Mouse (Mus musculus): Measurements from ENCODE around the gene Zbtb26. TPM values are rescaled to one million over a fixed set of nuclear protein-coding genes. Genes with fewer than 3 reads are reported as not detected.
A peak's percentile ranks its signal among the peaks of the same experiment; 100 is the strongest.

The Zbtb26 gene
- 1.8 TPM in 2 replicates for polyA plus RNA-seq (2015; fragmentation: Nextera tagmentation; extraction: Ambion mirVana)

DNA sequence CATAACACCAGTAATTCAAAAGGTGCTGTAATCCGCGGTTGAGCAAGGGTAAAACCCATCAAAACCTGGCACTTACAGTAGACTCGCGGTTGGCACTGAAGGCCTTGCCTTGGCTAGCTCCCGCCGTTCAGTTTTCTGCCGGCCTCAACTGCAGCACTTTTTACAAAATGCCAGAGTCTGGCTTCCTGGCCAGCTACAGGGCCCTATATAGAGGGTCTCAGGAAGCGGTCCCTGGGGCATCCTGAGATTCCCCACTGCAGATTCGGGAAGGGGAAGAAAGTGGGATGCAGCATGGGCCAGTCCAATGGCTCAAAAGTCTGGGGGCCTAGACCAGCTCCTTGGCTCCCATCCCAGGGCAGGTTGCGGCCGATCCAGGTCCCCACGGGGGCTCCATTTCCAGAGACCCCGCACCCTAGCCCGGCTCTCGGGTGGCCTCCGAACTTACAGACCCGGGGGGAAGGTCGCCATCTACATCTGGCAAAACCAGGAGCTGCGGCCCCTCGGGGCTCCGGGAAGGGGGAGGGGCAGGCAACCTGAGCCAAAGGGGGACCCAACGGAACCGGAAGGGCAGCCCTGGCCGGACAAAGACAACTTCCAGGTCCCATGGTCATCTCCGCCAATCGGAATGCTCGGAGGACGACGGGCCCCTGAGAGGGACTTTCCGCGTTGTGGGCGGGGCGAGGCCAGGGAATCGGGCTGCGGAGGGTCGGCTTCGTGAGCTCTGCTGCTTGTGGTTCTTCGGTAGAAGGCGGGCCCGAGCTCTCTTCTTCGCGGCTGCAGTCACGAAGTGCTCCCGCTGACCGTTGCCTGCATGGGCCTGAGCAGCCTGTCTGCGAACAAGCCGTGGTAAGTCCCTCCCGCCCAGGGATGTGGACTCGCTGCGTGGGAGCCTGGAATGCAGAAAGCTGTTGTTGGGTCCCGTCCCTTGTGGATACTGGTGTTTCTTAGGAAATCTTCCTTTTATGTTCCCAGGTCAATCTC, at the start of gene Zbtb26, which contains the start of the genes Zbtb6 and Rabgap1:
Zbtb26 (minus strand) TSS at position 525 of the 981 bp plus-strand sequence.
Zbtb6 (minus strand) TSS at position 561 of the 981 bp plus-strand sequence.
Rabgap1 (plus strand) TSS at position 669 of the 981 bp plus-strand sequence.
- H3K27ac ChIP-seq (ENCODE audit: low read length) = peak within 1 kb of the TSS; percentile 87
- H3K36me3 ChIP-seq (ENCODE audit: control insufficient read depth, insufficient read depth) = no peaks in the 10 kb centered on the region
- H3K4me2 ChIP-seq (ENCODE audit: low read depth, low read length) = peak within 1 kb of the TSS; percentile 80
- under 1% methylated on average over 51 of the region's 51 CpGs for WGBS (ENCODE audit: insufficient replicate concordance)
- no peaks in the 10 kb centered on the region for H3K9me3 ChIP-seq (replicated peaks; ENCODE audit: control insufficient read depth, low read length)
- H3K27me3 ChIP-seq (ENCODE audit: control insufficient read depth, insufficient read depth, low read depth, low read length) = no peaks in the 10 kb centered on the region
- H3K4me1 ChIP-seq (ENCODE audit: control insufficient read depth, low read depth, low read length) = peaks cover 12% of the 10 kb centered on the region
- peak within 1 kb of the TSS; percentile 87 for H3K9ac ChIP-seq (ENCODE audit: low read depth, low read length)
- ATAC-seq (ENCODE audit: low read depth) = peak; percentile 99
- H3K4me3 ChIP-seq (ENCODE audit: low read depth, low read length) = peak within 1 kb of the TSS; percentile 87

DNA sequence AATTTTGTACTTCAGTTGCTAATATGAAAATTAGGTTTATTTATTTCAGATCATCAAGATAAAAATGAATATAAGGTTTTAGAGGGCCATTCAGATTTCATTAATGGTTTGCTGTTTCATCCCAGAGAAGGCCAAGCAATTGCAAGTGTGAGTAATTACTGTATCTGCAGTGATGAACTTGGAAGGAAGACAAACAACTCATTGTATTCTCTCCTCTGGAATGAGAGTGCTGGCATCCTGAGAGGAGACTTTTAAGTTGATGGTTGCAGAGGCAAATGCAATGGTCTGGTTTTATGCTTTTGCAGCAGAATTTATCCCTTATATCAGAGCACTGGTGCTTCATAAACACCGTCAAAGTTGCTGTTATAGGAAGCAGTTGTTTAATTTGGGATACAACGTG, 46.0 kb upstream of the Zbtb26 start:
- H3K36me3 ChIP-seq (ENCODE audit: control insufficient read depth, insufficient read depth) = no peaks in the 10 kb centered on the region; the same call in 1 of the 2 replicates
- H3K9me3 ChIP-seq (replicated peaks; ENCODE audit: control insufficient read depth, low read length) = no peaks in the 10 kb centered on the region
- H3K27me3 ChIP-seq (ENCODE audit: control insufficient read depth, insufficient read depth, low read depth, low read length) = no peaks in the 10 kb centered on the region
- no peak overlapping the region for H3K4me2 ChIP-seq (ENCODE audit: low read depth, low read length)
- no peak for ATAC-seq (ENCODE audit: low read depth)
- H3K27ac ChIP-seq (ENCODE audit: low read length) = no peak overlapping the region
- no peak overlapping the region for H3K4me3 ChIP-seq (ENCODE audit: low read depth, low read length)
- WGBS (ENCODE audit: insufficient replicate concordance) = 85% methylated on average over 2 of the region's 2 CpGs
- no peak overlapping the region for H3K9ac ChIP-seq (ENCODE audit: low read depth, low read length)
- H3K4me1 ChIP-seq (ENCODE audit: control insufficient read depth, low read depth, low read length) = peaks cover 6% of the 10 kb centered on the region

DNA sequence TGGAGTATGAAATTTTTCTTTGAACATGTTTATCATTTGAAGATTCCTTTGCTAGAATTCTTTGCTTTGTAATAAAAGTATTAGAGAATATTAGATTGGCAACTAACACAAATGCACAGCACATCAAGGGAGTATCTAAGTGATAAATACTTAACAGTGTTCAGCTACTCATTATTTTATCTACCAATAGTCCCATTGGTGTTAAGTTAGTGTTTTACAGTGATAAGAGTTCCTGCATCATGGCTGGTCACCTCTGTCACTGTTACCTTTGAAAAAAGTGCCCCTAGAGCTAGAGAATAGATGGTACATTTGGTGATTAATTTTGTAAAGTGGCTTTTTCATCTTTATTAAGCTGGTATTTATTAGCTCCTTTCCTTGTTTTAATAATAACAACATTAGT, 43.5 kb upstream of the Zbtb26 start:
- H3K9me3 ChIP-seq (replicated peaks; ENCODE audit: control insufficient read depth, low read length) = no peaks in the 10 kb centered on the region
- H3K27me3 ChIP-seq (ENCODE audit: control insufficient read depth, insufficient read depth, low read depth, low read length) = no peaks in the 10 kb centered on the region
- no peak overlapping the region for H3K4me2 ChIP-seq (ENCODE audit: low read depth, low read length)
- peak; percentile 82 for ATAC-seq (ENCODE audit: low read depth)
- H3K36me3 ChIP-seq (ENCODE audit: control insufficient read depth, insufficient read depth) = no peaks in the 10 kb centered on the region; the same call in 1 of the 2 replicates
- H3K4me1 ChIP-seq (ENCODE audit: control insufficient read depth, low read depth, low read length) = peaks cover 6% of the 10 kb centered on the region
- H3K4me3 ChIP-seq (ENCODE audit: low read depth, low read length) = no peak overlapping the region
- no peak overlapping the region for H3K27ac ChIP-seq (ENCODE audit: low read length)
- H3K9ac ChIP-seq (ENCODE audit: low read depth, low read length) = no peak overlapping the region

DNA sequence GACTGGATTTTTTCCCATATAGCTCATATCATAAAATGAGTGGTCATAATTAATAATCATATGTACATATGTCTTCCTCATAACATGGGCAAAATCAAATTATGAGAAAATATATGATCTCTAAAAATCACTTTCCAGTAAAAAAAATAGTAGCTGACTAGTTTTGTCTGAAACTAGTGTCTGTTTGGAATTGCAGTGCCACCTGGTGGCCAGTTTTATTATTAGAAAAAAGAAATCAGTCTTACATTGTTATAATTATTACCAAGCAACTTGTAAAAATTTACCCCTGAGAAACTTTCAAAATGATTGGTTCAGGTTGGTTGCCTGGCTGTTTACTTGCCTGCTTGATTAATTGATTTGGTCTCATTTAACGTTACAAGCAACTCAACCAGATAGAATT, 42.4 kb upstream of the Zbtb26 start:
- Histone ChIP-seq H3K4me2 (ENCODE audit: low read depth, low read length) (no peak overlapping the region), H3K27ac (ENCODE audit: low read length) (no peak overlapping the region), H3K4me3 (ENCODE audit: low read depth, low read length) (no peak overlapping the region), H3K27me3 (ENCODE audit: control insufficient read depth, insufficient read depth, low read depth, low read length) (no peaks in the 10 kb centered on the region), H3K9ac (ENCODE audit: low read depth, low read length) (no peak overlapping the region), H3K4me1 (ENCODE audit: control insufficient read depth, low read depth, low read length) (peaks cover 6% of the 10 kb centered on the region), H3K9me3 (replicated peaks; ENCODE audit: control insufficient read depth, low read length) (no peaks in the 10 kb centered on the region), H3K36me3 (ENCODE audit: control insufficient read depth, insufficient read depth) (no peaks in the 10 kb centered on the region; the same call in 1 of the 2 replicates)
- WGBS (ENCODE audit: insufficient replicate concordance) = 78% methylated on average over 1 of the region's 1 CpGs
- ATAC-seq (ENCODE audit: low read depth) = no peak

DNA sequence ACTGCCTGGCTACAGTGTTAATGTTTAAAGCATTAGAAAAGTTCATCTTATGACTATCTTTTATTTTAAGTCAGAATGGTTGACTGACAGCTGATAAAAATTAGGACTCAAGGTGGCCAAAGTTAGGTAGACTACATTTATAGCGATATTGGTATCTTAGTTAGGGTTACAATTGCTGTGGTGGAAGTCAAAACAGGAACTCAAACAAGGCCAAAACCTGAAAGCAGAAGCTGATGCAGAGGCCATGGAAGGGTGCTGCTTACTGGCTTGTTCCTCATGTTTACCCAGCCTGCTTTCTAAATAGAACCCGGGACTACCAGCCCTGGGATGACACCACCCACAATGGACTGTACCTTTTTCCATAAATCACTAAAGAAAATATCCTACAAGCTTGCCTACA, 41.2 kb upstream of the Zbtb26 start:
- Histone ChIP-seq H3K4me1 (ENCODE audit: control insufficient read depth, low read depth, low read length) (peaks cover 6% of the 10 kb centered on the region), H3K27me3 (ENCODE audit: control insufficient read depth, insufficient read depth, low read depth, low read length) (no peaks in the 10 kb centered on the region), H3K27ac (ENCODE audit: low read length) (no peak overlapping the region), H3K9me3 (replicated peaks; ENCODE audit: control insufficient read depth, low read length) (no peaks in the 10 kb centered on the region), H3K9ac (ENCODE audit: low read depth, low read length) (no peak overlapping the region), H3K36me3 (ENCODE audit: control insufficient read depth, insufficient read depth) (no peaks in the 10 kb centered on the region; the same call in 1 of the 2 replicates), H3K4me2 (ENCODE audit: low read depth, low read length) (no peak overlapping the region), H3K4me3 (ENCODE audit: low read depth, low read length) (no peak overlapping the region)
- ATAC-seq (ENCODE audit: low read depth) = no peak
- WGBS (ENCODE audit: insufficient replicate concordance) = 49% methylated on average over 2 of the region's 2 CpGs

DNA sequence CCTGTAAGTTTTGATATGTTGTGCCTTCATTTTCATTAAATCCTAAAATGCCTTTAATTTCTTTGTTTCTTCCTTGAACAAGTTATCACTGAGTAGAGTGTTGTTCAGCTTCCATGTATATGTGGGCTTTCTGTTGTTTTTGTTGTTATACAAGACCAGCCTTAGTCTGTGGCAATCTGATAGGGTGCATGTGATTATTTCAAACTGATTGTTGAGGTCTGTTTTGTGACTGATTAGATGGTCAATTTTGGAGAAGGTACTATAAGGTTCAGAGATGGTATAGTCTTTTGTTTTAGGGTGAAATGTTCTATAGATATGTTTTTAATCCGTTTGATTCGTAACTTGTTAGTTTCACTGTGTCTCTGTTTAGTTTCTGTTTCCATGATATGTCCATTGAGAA, 37.1 kb upstream of the Zbtb26 start:
- Histone ChIP-seq H3K4me3 (ENCODE audit: low read depth, low read length) (no peak overlapping the region), H3K36me3 (ENCODE audit: control insufficient read depth, insufficient read depth) (peaks cover 6% of the 10 kb centered on the region; the same call in 1 of the 2 replicates), H3K9ac (ENCODE audit: low read depth, low read length) (no peak overlapping the region), H3K9me3 (replicated peaks; ENCODE audit: control insufficient read depth, low read length) (no peaks in the 10 kb centered on the region), H3K27me3 (ENCODE audit: control insufficient read depth, insufficient read depth, low read depth, low read length) (no peaks in the 10 kb centered on the region), H3K27ac (ENCODE audit: low read length) (no peak overlapping the region), H3K4me1 (ENCODE audit: control insufficient read depth, low read depth, low read length) (no peaks in the 10 kb centered on the region), H3K4me2 (ENCODE audit: low read depth, low read length) (0 out of 2 replicates have a peak overlapping the region, but pooled peaks have one; percentile 22)
- ATAC-seq (ENCODE audit: low read depth) = peak; percentile 59
- WGBS (ENCODE audit: insufficient replicate concordance) = 51% methylated on average over 2 of the region's 2 CpGs

DNA sequence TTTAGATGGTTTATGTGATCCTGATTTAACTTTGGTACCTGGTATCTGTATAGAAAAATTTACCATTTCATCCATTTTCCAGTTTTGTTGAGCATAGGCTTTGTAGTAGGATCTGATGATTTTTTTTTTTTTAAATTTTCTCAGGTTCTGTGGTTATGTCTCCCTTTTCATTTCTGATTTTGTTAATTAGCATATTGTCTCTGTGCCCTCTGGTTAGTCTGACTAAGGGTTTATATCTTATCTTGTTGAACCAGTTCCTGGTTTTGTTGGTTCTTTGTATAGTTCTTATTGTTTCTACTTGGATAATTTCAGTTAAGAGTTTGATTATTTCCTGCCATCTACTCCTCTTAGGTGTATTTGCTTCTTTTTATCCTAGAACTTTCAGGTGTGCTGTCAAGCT, 36.6 kb upstream of the Zbtb26 start:
- no peaks in the 10 kb centered on the region for H3K27me3 ChIP-seq (ENCODE audit: control insufficient read depth, insufficient read depth, low read depth, low read length)
- H3K9me3 ChIP-seq (replicated peaks; ENCODE audit: control insufficient read depth, low read length) = no peaks in the 10 kb centered on the region
- no peak for ATAC-seq (ENCODE audit: low read depth)
- H3K36me3 ChIP-seq (ENCODE audit: control insufficient read depth, insufficient read depth) = peaks cover 6% of the 10 kb centered on the region; the same call in 1 of the 2 replicates
- H3K4me2 ChIP-seq (ENCODE audit: low read depth, low read length) = no peak overlapping the region
- H3K4me1 ChIP-seq (ENCODE audit: control insufficient read depth, low read depth, low read length) = no peaks in the 10 kb centered on the region
- H3K9ac ChIP-seq (ENCODE audit: low read depth, low read length) = no peak overlapping the region
- no peak overlapping the region for H3K27ac ChIP-seq (ENCODE audit: low read length)
- no peak overlapping the region for H3K4me3 ChIP-seq (ENCODE audit: low read depth, low read length)

DNA sequence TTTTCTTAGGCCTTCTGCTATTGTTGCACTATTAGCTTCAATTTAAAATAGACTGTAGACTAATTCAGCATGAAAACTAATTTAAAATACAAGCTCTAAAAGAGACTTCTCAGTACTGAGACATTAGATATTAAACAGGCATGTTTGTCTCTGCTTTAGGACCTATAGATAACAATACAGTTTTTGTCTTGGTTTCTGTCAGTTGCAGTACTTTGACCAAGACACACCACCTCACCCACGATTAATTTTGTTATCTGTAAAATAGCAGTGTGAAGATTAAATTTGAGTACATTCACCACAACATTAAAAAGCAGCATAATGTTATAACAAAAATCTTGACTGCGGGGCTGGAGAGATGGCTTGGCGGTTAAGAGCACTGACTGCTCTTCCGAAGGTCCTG, 23.3 kb upstream of the Zbtb26 start:
- no peak overlapping the region for H3K4me2 ChIP-seq (ENCODE audit: low read depth, low read length)
- H3K4me1 ChIP-seq (ENCODE audit: control insufficient read depth, low read depth, low read length) = no peaks in the 10 kb centered on the region
- H3K36me3 ChIP-seq (ENCODE audit: control insufficient read depth, insufficient read depth) = peaks cover 7% of the 10 kb centered on the region
- H3K27me3 ChIP-seq (ENCODE audit: control insufficient read depth, insufficient read depth, low read depth, low read length) = no peaks in the 10 kb centered on the region
- no peak overlapping the region for H3K9ac ChIP-seq (ENCODE audit: low read depth, low read length)
- ATAC-seq (ENCODE audit: low read depth) = no peak
- no peak overlapping the region for H3K4me3 ChIP-seq (ENCODE audit: low read depth, low read length)
- H3K9me3 ChIP-seq (replicated peaks; ENCODE audit: control insufficient read depth, low read length) = no peaks in the 10 kb centered on the region
- 62% methylated on average over 4 of the region's 4 CpGs for WGBS (ENCODE audit: insufficient replicate concordance)
- H3K27ac ChIP-seq (ENCODE audit: low read length) = no peak overlapping the region

DNA sequence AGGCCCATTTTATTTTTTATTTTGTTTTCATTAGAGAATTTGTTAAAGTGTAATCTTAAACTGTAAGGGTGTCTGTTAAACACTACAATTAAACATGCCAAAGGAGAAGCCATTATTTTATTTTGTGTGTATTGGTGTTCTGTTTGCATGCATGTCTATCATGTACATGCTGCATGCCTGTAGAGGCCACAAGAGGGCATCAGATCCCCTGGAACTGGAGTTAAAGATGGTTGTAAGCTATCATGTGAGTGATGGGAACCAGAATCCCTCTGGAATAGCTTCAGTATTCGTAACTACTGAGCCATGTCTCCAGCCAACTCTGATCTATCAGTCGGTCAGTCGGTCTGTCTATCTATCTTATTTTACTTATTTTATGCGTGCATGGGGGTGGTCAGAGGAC, 17.8 kb upstream of the Zbtb26 start:
- 88% methylated on average over 4 of the region's 4 CpGs for WGBS (ENCODE audit: insufficient replicate concordance)
- Histone ChIP-seq H3K4me3 (ENCODE audit: low read depth, low read length) (no peak overlapping the region), H3K36me3 (ENCODE audit: control insufficient read depth, insufficient read depth) (no peaks in the 10 kb centered on the region), H3K9me3 (replicated peaks; ENCODE audit: control insufficient read depth, low read length) (no peaks in the 10 kb centered on the region), H3K27me3 (ENCODE audit: control insufficient read depth, insufficient read depth, low read depth, low read length) (no peaks in the 10 kb centered on the region), H3K9ac (ENCODE audit: low read depth, low read length) (no peak overlapping the region), H3K4me1 (ENCODE audit: control insufficient read depth, low read depth, low read length) (no peaks in the 10 kb centered on the region), H3K27ac (ENCODE audit: low read length) (no peak overlapping the region), H3K4me2 (ENCODE audit: low read depth, low read length) (no peak overlapping the region)
- no peak for ATAC-seq (ENCODE audit: low read depth)

Measured in liver, embryonic 16.5 days (tissue).